Mouse (Mus musculus): ENCODE results near the gene Hsd17b11. TPM values are rescaled to one million over a fixed set of nuclear protein-coding genes. Genes with fewer than 3 reads are reported as not detected.
A peak's percentile ranks its signal among the peaks of the same experiment; 100 is the strongest.
"Not testable (repeated sequence)": the region's sequence is repeated elsewhere in the genome, so short reads cannot be mapped to it uniquely, and the experiment has no call there.

The Hsd17b11 gene
- total RNA-seq, 2 experiments from 2014 or later: 8.6 to 9.2 TPM

- intact Hi-C loops (cut with DNase I): no loop called here
- TF ChIP-seq CTCF (IDR thresholded peaks at IDR 0.05): no peak
- DNase-seq: no peak
Observed at GRCm38 (mm10) chr5:103962935-103963429, 58.7 kb downstream of the Hsd17b11 start.

GRCm38 (mm10) chr5:103954638-103955037 is 67.1 kb downstream of the Hsd17b11 start:
- Histone ChIP-seq H3K27ac (peak overlapping the region; percentile 75), H3K4me3 (no peak overlapping the region)
- DNase-seq: peak; percentile 34
- intact Hi-C loops (cut with DNase I): no loop called here
- no peak for TF ChIP-seq CTCF (IDR thresholded peaks at IDR 0.05)

More at GRCm38 (mm10) chr5:103962935-103963429, 58.7 kb downstream of the Hsd17b11 start:
- Histone ChIP-seq H3K27ac (no peak overlapping the region), H3K4me3 (no peak overlapping the region)

- Histone ChIP-seq H3K27ac (no peak overlapping the region), H3K4me3 (no peak overlapping the region)
- TF ChIP-seq CTCF (IDR thresholded peaks at IDR 0.05): no peak
- intact Hi-C loops (cut with DNase I): no loop called here
- DNase-seq: no peak
Observed at GRCm38 (mm10) chr5:103953135-103954083, 68.3 kb downstream of the Hsd17b11 start.

- H3K4me3 ChIP-seq; intact Hi-C loops (cut with DNase I); H3K27ac ChIP-seq; DNase-seq: not testable (repeated sequence)
Observed at GRCm38 (mm10) chr5:103950138-103950537, 71.6 kb downstream of the Hsd17b11 start.

DNA sequence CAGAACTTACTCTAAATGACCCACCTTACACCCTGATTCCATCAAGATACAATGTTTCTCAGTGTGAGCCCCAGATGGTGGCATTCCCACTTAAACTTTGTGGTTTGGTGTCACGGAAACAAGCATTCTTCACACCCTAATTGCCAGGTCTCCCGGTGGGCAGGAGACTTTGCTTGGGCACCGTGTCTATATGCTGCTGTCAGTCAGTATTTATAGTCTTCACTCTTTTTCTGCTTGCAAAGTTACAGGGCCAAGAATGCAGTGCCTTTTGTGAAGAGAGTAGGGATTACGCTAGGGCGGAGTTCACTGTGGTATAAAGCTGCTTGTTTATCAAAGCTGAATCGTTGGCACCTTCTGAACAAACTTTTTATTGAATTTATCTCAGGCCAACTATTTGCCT is 78.5 kb downstream of the Hsd17b11 start:
- intact Hi-C loops (cut with DNase I): no loop called here
- no peak overlapping the region for H3K4me3 ChIP-seq
- no peak overlapping the region for H3K27ac ChIP-seq
- no peak for TF ChIP-seq CTCF (IDR thresholded peaks at IDR 0.05)
- DNase-seq: no peak

DNA sequence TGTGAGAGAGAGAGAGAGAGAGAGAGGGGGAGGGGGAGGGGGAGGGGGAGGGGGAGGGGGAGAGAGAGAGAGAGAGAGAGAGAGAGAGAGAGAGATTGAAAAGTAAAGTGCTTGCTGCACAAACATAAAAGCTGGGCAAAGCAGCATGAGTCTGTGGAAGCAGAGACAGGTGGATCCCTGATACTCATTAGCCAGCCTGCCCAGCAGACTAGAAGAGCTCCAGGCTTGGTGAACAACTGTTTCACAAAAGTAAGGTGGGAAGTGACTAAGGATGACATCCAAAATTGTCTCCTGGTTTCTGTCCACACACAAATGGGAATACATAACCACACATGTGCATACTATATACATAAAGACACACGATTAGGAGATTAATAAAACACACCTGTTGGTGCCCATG is 81.9 kb downstream of the Hsd17b11 start:
- DNase-seq: no peak
- no peak for TF ChIP-seq CTCF (IDR thresholded peaks at IDR 0.05)
- H3K27ac ChIP-seq: no peak overlapping the region
- no peak overlapping the region for H3K4me3 ChIP-seq
- intact Hi-C loops (cut with DNase I): no loop called here

Small RNA genes lying within 50 kb of the gene (microRNA-seq; reads per million reads assigned to microRNA genes)
- not detected for gene Mir5619

Other genes with a start within 250 kb of the Hsd17b11 start
- 10 to 100 TPM; 26.1 to 28.6 TPM for gene Klhl8, start 110.7 kb downstream of the Hsd17b11 start, total RNA-seq (2021)
- not detected for gene Hsd17b13, start 44.5 kb downstream of the Hsd17b11 start, total RNA-seq (2021)
- gene Nudt9, start 24.4 kb upstream of the Hsd17b11 start, total RNA-seq (2021): 10 to 100 TPM; 62.6 to 68.7 TPM
- not detected for gene Gm17660, start 55.7 kb upstream of the Hsd17b11 start, total RNA-seq (2021)
- gene Sparcl1, start 91.8 kb upstream of the Hsd17b11 start, total RNA-seq (2021): 100 to 1,000 TPM in 1 of 2 experiments, 10 to 100 TPM in 1; 83.5 to 151 TPM
- gene Dspp, start 148.8 kb upstream of the Hsd17b11 start, total RNA-seq (2021): not detected
- gene Dmp1, start 180.7 kb upstream of the Hsd17b11 start, total RNA-seq (2021): under 1 TPM; 0.42 to 0.99 TPM